Mouse (Mus musculus): ENCODE measurements at regions not wholly inside any gene's neighbourhood (a gene's known extent, or its start where the extent isn't known, plus 50 kb on each side); places are given as distances from the start of the nearest gene placed in this dataset.

- TF ChIP-seq POLR2A (IDR thresholded peaks at IDR 0.05; ENCODE audit: borderline replicate concordance, extremely low read depth, low read depth, low read length): no peak
- Histone ChIP-seq H3K4me1 (ENCODE audit: control insufficient read depth, insufficient read depth, low read length) (no peaks in the 10 kb centered on the region), H3K4me3 (replicated peaks; ENCODE audit: extremely low read depth, low read depth, low read length) (no peak overlapping the region)
- 93% methylated on average over 6 of the region's 6 CpGs for WGBS
- DNase-seq: no peak
Measured at GRCm38 (mm10) chr3:41458156-41458555, 97.4 kb upstream of the Jade1 start.

DNA sequence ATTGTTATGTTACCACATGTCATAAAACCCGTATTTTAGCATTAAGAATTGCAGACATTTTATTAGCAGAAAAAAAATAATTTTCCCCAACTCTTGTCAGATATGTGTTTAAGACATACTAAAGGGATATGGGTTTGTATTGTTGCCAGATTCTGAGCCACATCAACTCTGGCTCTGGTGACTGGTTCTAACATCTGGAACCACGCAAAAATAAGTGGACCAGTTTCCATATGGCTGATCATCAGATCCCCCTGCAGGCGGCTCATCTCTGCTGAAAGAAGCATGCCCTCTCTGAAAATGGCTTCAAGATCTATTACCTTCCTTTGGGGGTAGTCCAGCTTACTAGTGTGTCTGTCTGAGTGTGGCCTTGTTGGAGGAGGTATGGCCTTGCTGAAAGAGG, 102.0 kb upstream of the Jade1 start:
- Histone ChIP-seq H3K4me1 (ENCODE audit: control insufficient read depth, insufficient read depth, low read length) (no peaks in the 10 kb centered on the region), H3K4me3 (replicated peaks; ENCODE audit: extremely low read depth, low read depth, low read length) (no peak overlapping the region)
- no peak for DNase-seq
- WGBS: 75% methylated on average over 3 of the region's 3 CpGs
- no peak for TF ChIP-seq CTCF (IDR thresholded peaks at IDR 0.05; ENCODE audit: insufficient read depth, low read length)
- no peak for TF ChIP-seq POLR2A (IDR thresholded peaks at IDR 0.05; ENCODE audit: borderline replicate concordance, extremely low read depth, low read depth, low read length)

DNA sequence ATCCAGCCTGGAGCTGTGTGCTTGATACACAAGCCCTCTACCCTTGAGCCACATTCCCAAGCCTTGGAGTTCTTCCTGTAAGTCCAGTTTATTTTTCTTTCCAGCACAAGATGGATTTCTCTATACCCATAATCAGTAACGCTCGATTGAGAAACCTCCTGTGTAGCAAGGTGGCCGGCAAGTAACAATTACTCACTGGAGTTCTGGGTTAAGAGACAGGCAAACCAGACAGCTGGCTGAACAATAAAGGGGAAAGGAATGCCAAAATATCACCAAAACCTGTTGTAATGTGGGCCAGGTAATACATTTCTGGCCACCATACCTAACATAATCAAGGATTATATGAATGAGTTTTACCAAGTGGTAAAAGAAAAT, 102.8 kb upstream of the Jade1 start:
- DNase-seq: no peak
- Histone ChIP-seq H3K4me1 (ENCODE audit: control insufficient read depth, insufficient read depth, low read length) (no peaks in the 10 kb centered on the region), H3K4me3 (replicated peaks; ENCODE audit: extremely low read depth, low read depth, low read length) (no peak overlapping the region)
- WGBS: 30% methylated on average over 3 of the region's 3 CpGs
- TF ChIP-seq POLR2A (IDR thresholded peaks at IDR 0.05; ENCODE audit: borderline replicate concordance, extremely low read depth, low read depth, low read length) (no peak), CTCF (IDR thresholded peaks at IDR 0.05; ENCODE audit: insufficient read depth, low read length) (no peak)

- Histone ChIP-seq H3K4me1 (ENCODE audit: control insufficient read depth, insufficient read depth, low read length) (no peaks in the 10 kb centered on the region), H3K4me3 (replicated peaks; ENCODE audit: extremely low read depth, low read depth, low read length) (no peak overlapping the region)
- no peak for DNase-seq
- no peak for TF ChIP-seq POLR2A (IDR thresholded peaks at IDR 0.05; ENCODE audit: borderline replicate concordance, extremely low read depth, low read depth, low read length)
- TF ChIP-seq CTCF (IDR thresholded peaks at IDR 0.05; ENCODE audit: insufficient read depth, low read length): no peak
- 42% methylated on average over 3 of the region's 3 CpGs for whole genome bisulfite sequencing
Measured at GRCm38 (mm10) chr3:41452020-41452715, 103.4 kb upstream of the Jade1 start.

GRCm38 (mm10) chr3:41450696-41451095, 104.8 kb upstream of the Jade1 start:
- Histone ChIP-seq H3K4me3 (replicated peaks; ENCODE audit: extremely low read depth, low read depth, low read length) (no peak overlapping the region), H3K4me1 (ENCODE audit: control insufficient read depth, insufficient read depth, low read length) (no peaks in the 10 kb centered on the region)
- no peak for DNase-seq
- TF ChIP-seq POLR2A (IDR thresholded peaks at IDR 0.05; ENCODE audit: borderline replicate concordance, extremely low read depth, low read depth, low read length): no peak
- no peak for TF ChIP-seq CTCF (IDR thresholded peaks at IDR 0.05; ENCODE audit: insufficient read depth, low read length)
- WGBS: 63% methylated on average over 1 of the region's 1 CpGs

- 87% methylated on average over 9 of the region's 9 CpGs for WGBS
- no peak for TF ChIP-seq POLR2A (IDR thresholded peaks at IDR 0.05; ENCODE audit: borderline replicate concordance, extremely low read depth, low read depth, low read length)
- no peak for TF ChIP-seq CTCF (IDR thresholded peaks at IDR 0.05; ENCODE audit: insufficient read depth, low read length)
- no peak for DNase-seq
- no peaks in the 10 kb centered on the region for H3K4me1 ChIP-seq (ENCODE audit: control insufficient read depth, insufficient read depth, low read length)
- H3K4me3 ChIP-seq (replicated peaks; ENCODE audit: extremely low read depth, low read depth, low read length): no peak overlapping the region
Measured at GRCm38 (mm10) chr3:41444243-41444753, 111.2 kb upstream of the Jade1 start.

DNA sequence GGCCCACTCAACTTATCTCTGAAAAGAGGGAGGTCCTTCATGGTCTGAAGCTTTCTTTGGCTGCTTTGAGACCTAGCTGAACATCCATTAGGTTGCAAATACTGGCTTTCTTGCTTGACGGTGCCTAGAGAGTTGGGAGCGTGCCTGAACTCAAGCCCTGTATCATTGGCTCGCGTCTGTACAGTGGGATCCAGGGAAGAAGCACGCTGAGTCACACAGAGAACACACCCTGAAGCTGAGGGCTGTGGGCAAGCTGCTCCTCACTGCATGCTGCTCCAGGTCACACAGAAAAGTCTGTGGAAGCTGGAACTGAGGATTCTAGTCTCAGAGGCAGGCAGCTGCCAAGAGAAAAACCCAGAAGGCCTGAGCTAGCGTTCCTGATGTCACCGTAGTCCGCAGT, 119.3 kb upstream of the Jade1 start:
- Histone ChIP-seq H3K4me1 (ENCODE audit: control insufficient read depth, insufficient read depth, low read length) (no peaks in the 10 kb centered on the region), H3K4me3 (replicated peaks; ENCODE audit: extremely low read depth, low read depth, low read length) (no peak overlapping the region)
- DNase-seq: no peak
- 82% methylated on average over 8 of the region's 8 CpGs for WGBS
- TF ChIP-seq POLR2A (IDR thresholded peaks at IDR 0.05; ENCODE audit: borderline replicate concordance, extremely low read depth, low read depth, low read length) (no peak), CTCF (IDR thresholded peaks at IDR 0.05; ENCODE audit: insufficient read depth, low read length) (no peak)

- TF ChIP-seq POLR2A (IDR thresholded peaks at IDR 0.05; ENCODE audit: borderline replicate concordance, extremely low read depth, low read depth, low read length): no peak
- TF ChIP-seq CTCF (IDR thresholded peaks at IDR 0.05; ENCODE audit: insufficient read depth, low read length): no peak
- no peaks in the 10 kb centered on the region; the same call in 1 of the 2 replicates for H3K4me1 ChIP-seq (ENCODE audit: control insufficient read depth, insufficient read depth, low read length)
- 42% methylated on average over 3 of the region's 3 CpGs for whole genome bisulfite sequencing
- H3K4me3 ChIP-seq (replicated peaks; ENCODE audit: extremely low read depth, low read depth, low read length): no peak overlapping the region
- no peak for DNase-seq
Measured at GRCm38 (mm10) chr3:41433106-41433505, 122.4 kb upstream of the Jade1 start.

DNA sequence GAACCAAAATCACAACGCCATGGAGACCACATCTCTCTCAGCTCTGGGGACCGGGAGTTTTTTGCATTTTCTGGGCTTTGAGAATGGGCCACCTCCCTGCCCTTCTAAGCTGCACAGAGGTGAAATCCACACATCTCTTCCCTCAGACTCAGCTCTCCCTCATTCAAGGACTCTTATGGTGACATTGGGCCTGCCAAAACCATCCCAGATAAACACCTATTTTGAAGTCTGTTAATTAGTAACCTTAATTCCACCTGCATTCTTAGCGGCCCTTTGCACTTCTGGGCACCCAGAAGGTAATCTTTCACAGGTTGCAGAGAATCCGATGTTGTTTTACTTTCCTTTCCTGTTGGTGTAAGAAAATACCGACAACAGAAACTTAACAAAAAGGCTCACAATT, 123.2 kb upstream of the Jade1 start:
- no peak for DNase-seq
- H3K4me1 ChIP-seq (ENCODE audit: control insufficient read depth, insufficient read depth, low read length): no peaks in the 10 kb centered on the region; the same call in 1 of the 2 replicates
- no peak for TF ChIP-seq CTCF (IDR thresholded peaks at IDR 0.05; ENCODE audit: insufficient read depth, low read length)
- no peak for TF ChIP-seq POLR2A (IDR thresholded peaks at IDR 0.05; ENCODE audit: borderline replicate concordance, extremely low read depth, low read depth, low read length)
- WGBS: 63% methylated on average over 5 of the region's 5 CpGs
- no peak overlapping the region for H3K4me3 ChIP-seq (replicated peaks; ENCODE audit: extremely low read depth, low read depth, low read length)

DNA sequence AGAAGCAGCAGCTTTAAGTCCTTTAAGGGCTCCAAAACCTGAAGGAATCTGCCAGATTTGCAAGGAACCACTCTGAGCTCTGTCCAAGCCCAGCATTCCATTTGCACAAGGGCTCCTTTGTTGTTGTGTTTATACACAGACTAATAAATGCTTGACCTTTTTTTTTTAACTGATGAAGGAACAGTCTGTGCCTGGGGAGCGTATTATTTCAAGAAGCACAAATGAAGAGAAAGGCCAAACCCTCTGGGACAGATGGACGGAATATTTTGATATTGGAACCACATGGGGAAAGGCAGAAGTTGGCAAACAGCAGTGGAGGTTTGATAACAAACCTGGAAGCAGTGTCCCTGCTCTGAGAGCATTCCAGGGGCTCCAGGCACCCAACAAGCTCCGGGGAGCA, 125.3 kb upstream of the Jade1 start:
- H3K4me1 ChIP-seq (ENCODE audit: control insufficient read depth, insufficient read depth, low read length): no peaks in the 10 kb centered on the region; the same call in 1 of the 2 replicates
- H3K4me3 ChIP-seq (replicated peaks; ENCODE audit: extremely low read depth, low read depth, low read length): no peak overlapping the region
- no peak for TF ChIP-seq POLR2A (IDR thresholded peaks at IDR 0.05; ENCODE audit: borderline replicate concordance, extremely low read depth, low read depth, low read length)
- TF ChIP-seq CTCF (IDR thresholded peaks at IDR 0.05; ENCODE audit: insufficient read depth, low read length): no peak
- no peak for DNase-seq
- WGBS: 40% methylated on average over 3 of the region's 3 CpGs
